ENCODE assay signal across 19 mouse cellular contexts in genomic region chr11:8495036-8495435, GRCm38 (mm10).
DNase-seq lines count a peak whose midpoint lies in the region; ATAC-seq and TF ChIP-seq lines count a peak whose summit lies in the region.
"Had no signal": no experiment of that assay in that cellular context is flagged by ENCODE, and none has a peak within 500 bp of the region (broad histone marks: within the 10 kb centered on the region; RNA-seq: fewer than 3 reads in every experiment).

No protein-coding gene starts in this region.

- no peaks in the 10 kb centered on the region for H3K9me3 ChIP-seq in heart, embryonic 15.5 days (replicated peaks)
- no peaks in the 10 kb centered on the region for H3K9me3 ChIP-seq in lung, embryonic 14.5 days (ENCODE audit: low read depth, low read length)
- H3K9me3 ChIP-seq in midbrain, embryonic 15.5 days = no peaks in the 10 kb centered on the region
- H3K9me3 ChIP-seq: forebrain, embryonic 10.5 days; heart, embryonic 12.5 days had no signal

- H3K4me2 ChIP-seq in heart, embryonic 15.5 days = no peak overlapping the region
- H3K4me2 ChIP-seq in lung, embryonic 14.5 days = no peak overlapping the region
- no peak overlapping the region for H3K4me2 ChIP-seq in midbrain, embryonic 15.5 days
- H3K4me2 ChIP-seq: heart, embryonic 12.5 days; hindbrain, embryonic 14.5 days had no signal

- no peak for TF ChIP-seq CTCF in lung, embryonic 14.5 days (IDR thresholded peaks at IDR 0.05; ENCODE audit: low read depth)

- WGBS in heart, embryonic 15.5 days = 83% methylated on average over 8 of the region's 8 CpGs
- 61% methylated on average over 8 of the region's 8 CpGs for WGBS in lung, embryonic 14.5 days
- WGBS in midbrain, embryonic 15.5 days = 84% methylated on average over 8 of the region's 8 CpGs

- peaks cover 15% of the 10 kb centered on the region; the same call in 1 of the 2 replicates for H3K36me3 ChIP-seq in heart, embryonic 15.5 days
- peaks cover 29% of the 10 kb centered on the region for H3K36me3 ChIP-seq in lung, embryonic 14.5 days (ENCODE audit: insufficient read depth)
- H3K36me3 ChIP-seq in midbrain, embryonic 15.5 days (replicated peaks) = no peaks in the 10 kb centered on the region

- no peak for DNase-seq in heart, adult 9 months (ENCODE audit: low spot score in 2 of 2)
- no peak for DNase-seq in lung, embryonic 14.5 days
- no peak for DNase-seq in lung, postnatal 36 days
- DNase-seq in forelimb bud, embryonic 11.5 days (ENCODE audit: low read depth, low spot score) = peak; percentile 16
- DNase-seq: adrenal gland, adult 2 months; adrenal gland, postnatal 25 days; gastrocnemius, postnatal 10 days; heart, adult 2 months; heart, postnatal 10 days had no signal

- H3K4me1 ChIP-seq in heart, embryonic 15.5 days (replicated peaks) = peaks cover 80% of the 10 kb centered on the region
- H3K4me1 ChIP-seq in lung, embryonic 14.5 days (ENCODE audit: insufficient read depth) = peaks cover 19% of the 10 kb centered on the region
- H3K4me1 ChIP-seq in midbrain, embryonic 15.5 days = peaks cover 4% of the 10 kb centered on the region; the same call in 1 of the 2 replicates
- H3K4me1 ChIP-seq: forebrain, embryonic 10.5 days had no signal

- no peak overlapping the region for H3K4me3 ChIP-seq in heart, embryonic 15.5 days
- H3K4me3 ChIP-seq in lung, embryonic 14.5 days (ENCODE audit: low read depth, low read length) = no peak overlapping the region
- no peak overlapping the region for H3K4me3 ChIP-seq in midbrain, embryonic 15.5 days
- H3K4me3 ChIP-seq: erythroblast, embryonic 14.5 days; forebrain, embryonic 10.5 days; heart, adult 2 months; heart, embryonic 12.5 days had no signal

- H3K27ac ChIP-seq in heart, embryonic 15.5 days = 0 out of 2 replicates have a peak overlapping the region, but pooled peaks have one; percentile 18
- H3K27ac ChIP-seq in lung, embryonic 14.5 days (ENCODE audit: low read depth) = peak overlapping the region; percentile 24; the same call in 1 of the 2 replicates
- H3K27ac ChIP-seq in midbrain, embryonic 15.5 days = no peak overlapping the region
- H3K27ac ChIP-seq: forebrain, embryonic 10.5 days; heart, adult 2 months; hindbrain, embryonic 14.5 days had no signal

- ATAC-seq in heart, embryonic 15.5 days (replicated peaks; ENCODE audit: insufficient number of reproducible peaks, insufficient read depth, low FRiP score, low read depth) = no peak
- ATAC-seq in lung, embryonic 14.5 days (ENCODE audit: insufficient read depth) = peak; percentile 9; the same call in 1 of the 2 replicates
- ATAC-seq in midbrain, embryonic 15.5 days (replicated peaks) = no peak
- ATAC-seq: activated CD4-positive, CD25-positive, alpha-beta regulatory T cell, adult 4 months; forebrain, embryonic 14.5 days; intestine, embryonic 16.5 days; Patski had no signal

- H3K27me3 ChIP-seq in heart, embryonic 15.5 days = no peaks in the 10 kb centered on the region
- H3K27me3 ChIP-seq in lung, embryonic 14.5 days (ENCODE audit: insufficient read depth, low read length) = no peaks in the 10 kb centered on the region
- no peaks in the 10 kb centered on the region for H3K27me3 ChIP-seq in midbrain, embryonic 15.5 days (replicated peaks)
- H3K27me3 ChIP-seq: heart, embryonic 12.5 days; Patski had no signal

- no peak overlapping the region for H3K9ac ChIP-seq in heart, embryonic 15.5 days
- H3K9ac ChIP-seq in lung, embryonic 14.5 days = no peak overlapping the region
- no peak overlapping the region for H3K9ac ChIP-seq in midbrain, embryonic 15.5 days
- H3K9ac ChIP-seq: heart, embryonic 12.5 days; hindbrain, embryonic 14.5 days had no signal
